Mouse (Mus musculus): ENCODE data around the gene Snx25. TPM values are rescaled to one million over a fixed set of nuclear protein-coding genes. Genes with fewer than 3 reads are reported as not detected.
"Not testable (repeated sequence)": the region's sequence is repeated elsewhere in the genome, so short reads cannot be mapped to it uniquely, and the experiment has no call there.

Gene Snx25
- total and polyA plus RNA-seq, 2 experiments from 2014 or later, result 8.4 to 36.9 TPM

DNA sequence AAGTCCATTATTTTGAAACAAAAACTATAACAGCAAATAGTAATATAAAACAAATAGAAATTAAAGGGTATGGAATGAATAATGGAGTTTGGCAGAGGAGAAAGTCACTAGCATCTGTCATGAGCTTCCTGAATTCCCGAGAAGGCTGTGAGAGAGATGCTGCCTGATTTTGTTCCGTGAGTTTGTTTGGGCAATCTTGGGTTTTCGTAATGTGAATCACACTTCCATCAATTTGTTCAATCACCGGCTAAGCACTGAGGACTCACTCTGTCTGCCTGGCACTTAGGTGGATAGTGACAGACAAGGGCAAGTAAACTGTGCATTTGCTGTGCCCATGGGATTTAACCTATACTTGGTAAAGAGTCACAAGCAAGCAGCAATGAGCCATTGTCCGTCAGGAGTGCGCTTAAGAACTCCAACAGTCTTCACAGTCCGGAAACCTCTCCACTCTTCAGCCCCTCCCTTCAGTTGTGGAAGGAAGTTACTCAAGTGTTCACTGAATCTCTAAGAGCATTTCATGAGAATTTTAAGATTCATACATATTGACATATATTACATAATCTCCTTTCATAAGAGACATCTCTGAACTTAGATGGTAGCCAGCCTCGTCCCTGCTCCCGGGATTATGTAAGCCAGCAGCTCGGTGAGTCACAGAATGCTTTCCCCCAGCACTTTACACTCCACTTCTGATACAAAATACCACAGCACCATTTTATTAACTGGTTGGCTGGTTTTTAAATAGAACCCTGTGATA lies 13.9 kb downstream of the Snx25 start:
- Histone ChIP-seq H3K4me1 (ENCODE audit: insufficient read depth, low read length) (no peaks in the 10 kb centered on the region), H3K27me3 (ENCODE audit: insufficient read depth, low read length) (no peaks in the 10 kb centered on the region), H3K4me2 (ENCODE audit: low read depth, low read length) (no peak overlapping the region), H3K36me3 (ENCODE audit: insufficient read depth, low read length) (no peaks in the 10 kb centered on the region), H3K27ac (no peak overlapping the region), H3K4me3 (ENCODE audit: low read length) (no peak overlapping the region), H3K9ac (replicated peaks; ENCODE audit: low read length) (no peak overlapping the region), H3K9me3 (ENCODE audit: low read length) (no peaks in the 10 kb centered on the region)
- DNase-seq (ENCODE audit: low spot score) (no peak), ATAC-seq (no peak)
- WGBS, result 79% methylated on average over 10 of the region's 10 CpGs
- TF ChIP-seq CTCF (IDR thresholded peaks at IDR 0.05; ENCODE audit: low read depth), result no peak

- 89% methylated on average over 1 of the region's 1 CpGs for WGBS
- no peaks in the 10 kb centered on the region for H3K36me3 ChIP-seq (ENCODE audit: insufficient read depth, low read length)
- H3K4me2 ChIP-seq (ENCODE audit: low read depth, low read length), result no peak overlapping the region
- ATAC-seq (no peak), DNase-seq (ENCODE audit: low spot score) (no peak)
- no peak for TF ChIP-seq CTCF (IDR thresholded peaks at IDR 0.05; ENCODE audit: low read depth)
- H3K9me3 ChIP-seq (ENCODE audit: low read length), result no peaks in the 10 kb centered on the region
- H3K9ac ChIP-seq (replicated peaks; ENCODE audit: low read length), result no peak overlapping the region
- no peak overlapping the region for H3K4me3 ChIP-seq (ENCODE audit: low read length)
- H3K27me3 ChIP-seq (ENCODE audit: insufficient read depth, low read length), result no peaks in the 10 kb centered on the region
- no peaks in the 10 kb centered on the region for H3K4me1 ChIP-seq (ENCODE audit: insufficient read depth, low read length)
- H3K27ac ChIP-seq, result no peak overlapping the region
These were observed 14.6 kb downstream of the Snx25 start for GRCm38 (mm10) chr8:46137336-46137735.

DNA sequence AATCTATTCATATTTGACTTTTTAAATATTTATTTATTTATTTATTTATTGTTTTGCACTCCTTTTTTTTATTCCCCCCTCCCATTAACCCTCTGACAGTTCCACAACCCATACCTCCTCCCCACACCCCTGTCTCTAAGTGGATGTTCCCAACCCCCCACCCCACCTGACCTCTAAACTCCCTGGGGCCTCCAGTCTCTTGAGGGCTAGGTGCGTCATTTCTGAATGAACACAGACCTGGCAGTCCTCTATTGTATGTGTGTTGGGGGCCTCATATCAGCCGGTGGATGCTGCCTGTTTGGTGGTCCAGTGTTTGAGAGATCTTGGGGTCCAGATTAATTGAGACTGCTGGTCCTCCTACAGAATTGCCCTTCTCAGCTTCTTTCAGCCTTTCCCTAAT lies 16.4 kb downstream of the Snx25 start:
- not testable (repeated sequence) for H3K36me3 ChIP-seq (ENCODE audit: insufficient read depth, low read length); DNase-seq (ENCODE audit: low spot score); H3K9me3 ChIP-seq (ENCODE audit: low read length); H3K9ac ChIP-seq (replicated peaks; ENCODE audit: low read length); H3K4me2 ChIP-seq (ENCODE audit: low read depth, low read length); H3K4me1 ChIP-seq (ENCODE audit: insufficient read depth, low read length); H3K27me3 ChIP-seq (ENCODE audit: insufficient read depth, low read length); H3K4me3 ChIP-seq (ENCODE audit: low read length); ATAC-seq; H3K27ac ChIP-seq
- 90% methylated on average over 2 of the region's 2 CpGs for WGBS

DNA sequence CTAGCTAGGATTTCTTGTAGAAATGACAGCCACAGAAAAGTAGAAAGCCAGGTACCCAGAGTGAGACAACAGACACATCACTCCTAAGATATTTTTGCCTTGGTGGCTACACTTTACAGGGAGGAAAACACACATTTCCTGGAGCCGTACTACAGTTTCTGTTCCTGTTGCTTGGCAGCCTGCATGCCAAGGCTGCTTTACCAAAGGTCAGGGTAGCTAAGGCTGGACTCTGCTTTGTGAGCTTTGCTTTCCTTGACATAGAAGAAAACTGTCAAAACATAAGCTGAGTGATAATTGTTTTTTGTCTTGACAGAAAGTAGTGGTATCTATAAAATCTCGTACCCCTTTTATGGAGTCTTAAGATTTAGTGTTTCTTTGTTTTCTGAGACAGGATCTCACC lies 21.5 kb downstream of the Snx25 start:
- no peak overlapping the region for H3K27ac ChIP-seq
- H3K4me2 ChIP-seq (ENCODE audit: low read depth, low read length), result no peak overlapping the region
- no peaks in the 10 kb centered on the region for H3K9me3 ChIP-seq (ENCODE audit: low read length)
- no peak overlapping the region for H3K9ac ChIP-seq (replicated peaks; ENCODE audit: low read length)
- H3K4me1 ChIP-seq (ENCODE audit: insufficient read depth, low read length), result no peaks in the 10 kb centered on the region
- no peak for DNase-seq (ENCODE audit: low spot score)
- no peak overlapping the region for H3K4me3 ChIP-seq (ENCODE audit: low read length)
- TF ChIP-seq CTCF (IDR thresholded peaks at IDR 0.05; ENCODE audit: low read depth), result no peak
- 84% methylated on average over 2 of the region's 2 CpGs for WGBS
- no peaks in the 10 kb centered on the region for H3K27me3 ChIP-seq (ENCODE audit: insufficient read depth, low read length)
- no peaks in the 10 kb centered on the region for H3K36me3 ChIP-seq (ENCODE audit: insufficient read depth, low read length)
- ATAC-seq, result no peak

- Histone ChIP-seq H3K27ac (no peak overlapping the region), H3K4me1 (ENCODE audit: insufficient read depth, low read length) (no peaks in the 10 kb centered on the region), H3K36me3 (ENCODE audit: insufficient read depth, low read length) (0 out of 2 replicates have a peak, but pooled peaks cover 10% of the 10 kb centered on the region), H3K4me3 (ENCODE audit: low read length) (no peak overlapping the region), H3K4me2 (ENCODE audit: low read depth, low read length) (no peak overlapping the region), H3K27me3 (ENCODE audit: insufficient read depth, low read length) (no peaks in the 10 kb centered on the region), H3K9ac (replicated peaks; ENCODE audit: low read length) (no peak overlapping the region), H3K9me3 (ENCODE audit: low read length) (no peaks in the 10 kb centered on the region)
- 92% methylated on average over 2 of the region's 2 CpGs for WGBS
- no peak for ATAC-seq
- TF ChIP-seq CTCF (IDR thresholded peaks at IDR 0.05; ENCODE audit: low read depth), result no peak
- DNase-seq (ENCODE audit: low spot score), result no peak
These were observed 29.5 kb downstream of the Snx25 start for GRCm38 (mm10) chr8:46122498-46122897.

DNA sequence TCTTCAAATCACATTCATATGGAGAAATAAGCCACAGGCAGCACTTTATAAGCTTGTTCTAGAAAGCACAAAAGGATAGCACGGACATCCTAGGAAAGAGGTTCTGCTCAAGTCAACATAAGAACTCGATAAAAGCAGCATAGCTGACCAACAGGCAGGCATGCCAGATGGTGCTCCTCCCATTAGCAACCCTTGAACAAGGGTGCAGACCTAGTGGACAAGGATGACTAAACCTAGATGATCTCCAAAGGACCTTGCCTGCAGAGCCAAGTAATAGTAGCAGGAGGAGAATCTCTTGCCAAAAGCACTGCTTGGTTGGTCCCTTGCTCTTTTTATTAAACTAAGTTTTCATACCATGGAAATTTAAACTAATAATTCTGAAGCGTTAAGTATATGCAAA lies 32.8 kb downstream of the Snx25 start:
- 93% methylated on average over 3 of the region's 3 CpGs for WGBS
- Histone ChIP-seq H3K4me3 (ENCODE audit: low read length) (no peak overlapping the region), H3K36me3 (ENCODE audit: insufficient read depth, low read length) (0 out of 2 replicates have a peak, but pooled peaks cover 10% of the 10 kb centered on the region), H3K27me3 (ENCODE audit: insufficient read depth, low read length) (no peaks in the 10 kb centered on the region), H3K9me3 (ENCODE audit: low read length) (no peaks in the 10 kb centered on the region), H3K4me2 (ENCODE audit: low read depth, low read length) (no peak overlapping the region), H3K27ac (no peak overlapping the region), H3K4me1 (ENCODE audit: insufficient read depth, low read length) (no peaks in the 10 kb centered on the region), H3K9ac (replicated peaks; ENCODE audit: low read length) (no peak overlapping the region)
- TF ChIP-seq CTCF (IDR thresholded peaks at IDR 0.05; ENCODE audit: low read depth), result no peak
- DNase-seq (ENCODE audit: low spot score) (no peak), ATAC-seq (no peak)

- no peak for DNase-seq (ENCODE audit: low spot score)
- H3K27ac ChIP-seq, result no peak overlapping the region
- no peaks in the 10 kb centered on the region for H3K9me3 ChIP-seq (ENCODE audit: low read length)
- H3K4me1 ChIP-seq (ENCODE audit: insufficient read depth, low read length), result no peaks in the 10 kb centered on the region
- H3K36me3 ChIP-seq (ENCODE audit: insufficient read depth, low read length), result 0 out of 2 replicates have a peak, but pooled peaks cover 5% of the 10 kb centered on the region
- H3K4me2 ChIP-seq (ENCODE audit: low read depth, low read length), result no peak overlapping the region
- H3K4me3 ChIP-seq (ENCODE audit: low read length), result no peak overlapping the region
- H3K9ac ChIP-seq (replicated peaks; ENCODE audit: low read length), result no peak overlapping the region
- no peak for TF ChIP-seq CTCF (IDR thresholded peaks at IDR 0.05; ENCODE audit: low read depth)
- ATAC-seq, result no peak
- 86% methylated on average over 3 of the region's 3 CpGs for WGBS
- H3K27me3 ChIP-seq (ENCODE audit: insufficient read depth, low read length), result no peaks in the 10 kb centered on the region
These were observed 34.8 kb downstream of the Snx25 start for GRCm38 (mm10) chr8:46117172-46117571.

DNA sequence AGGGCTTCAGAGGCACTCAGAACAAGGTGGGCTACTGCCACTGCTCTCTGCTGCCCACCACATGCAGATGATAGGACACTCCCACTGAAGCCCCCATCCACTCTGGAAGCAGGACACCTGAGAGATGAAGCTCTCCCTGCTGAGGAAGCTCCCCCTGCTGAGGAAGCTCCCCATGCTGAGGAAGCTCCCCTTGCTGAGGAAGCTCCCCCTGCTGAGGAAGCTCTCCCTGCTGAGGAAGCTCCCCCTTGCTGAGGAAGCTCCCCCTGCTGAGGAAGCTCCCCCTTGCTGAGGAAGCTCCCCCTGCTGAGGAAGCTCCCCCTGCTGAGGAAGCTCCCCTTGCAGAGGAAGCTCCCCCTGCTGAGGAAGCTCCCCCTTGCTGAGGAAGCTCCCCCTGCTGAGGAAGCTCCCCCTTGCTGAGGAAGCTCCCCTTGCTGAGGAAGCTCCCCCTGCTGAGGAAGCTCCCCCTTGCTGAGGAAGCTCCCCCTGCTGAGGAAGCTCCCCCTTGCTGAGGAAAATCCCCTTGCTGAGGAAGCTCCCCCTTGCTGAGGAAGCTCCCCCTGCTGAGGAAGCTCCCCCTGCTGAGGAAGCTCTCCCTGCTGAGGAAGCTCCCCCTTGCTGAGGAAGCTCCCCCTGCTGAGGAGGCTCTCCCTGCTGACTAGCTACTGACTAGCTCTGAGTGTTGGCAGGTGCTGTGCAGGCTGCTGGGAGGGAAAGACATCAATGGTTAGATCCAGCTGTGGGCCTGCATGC lies 38.4 kb downstream of the Snx25 start:
- not testable (repeated sequence) for DNase-seq (ENCODE audit: low spot score); H3K27ac ChIP-seq; H3K4me3 ChIP-seq (ENCODE audit: low read length); H3K4me1 ChIP-seq (ENCODE audit: insufficient read depth, low read length); H3K4me2 ChIP-seq (ENCODE audit: low read depth, low read length); ATAC-seq; H3K9ac ChIP-seq (replicated peaks; ENCODE audit: low read length); H3K9me3 ChIP-seq (ENCODE audit: low read length); H3K36me3 ChIP-seq (ENCODE audit: insufficient read depth, low read length); H3K27me3 ChIP-seq (ENCODE audit: insufficient read depth, low read length)

Measured in hindbrain, postnatal 0 days (tissue).